ENCODE assay signal across 8 mouse cellular contexts in the genomic region with DNA sequence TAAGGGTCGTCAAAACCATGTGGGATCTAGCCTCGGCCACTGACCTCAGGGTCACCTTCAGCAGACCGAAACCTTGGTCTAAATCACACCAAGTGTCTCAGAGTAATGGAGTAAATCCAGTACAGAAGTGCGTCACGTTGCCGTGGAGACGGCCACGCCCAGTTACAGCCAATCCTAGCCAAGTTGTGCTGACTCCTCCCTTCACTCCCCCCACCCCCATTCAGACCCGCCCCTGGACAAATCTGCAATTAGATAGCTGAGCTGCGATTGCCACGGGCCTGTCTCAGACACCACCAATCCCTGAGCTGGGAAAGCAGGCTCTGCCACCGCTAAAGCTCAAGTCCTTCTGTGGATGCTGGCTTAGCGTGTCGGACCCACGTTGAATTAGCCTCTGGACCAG. TPM values are rescaled to one million over a fixed set of nuclear protein-coding genes. Genes with fewer than 3 reads are reported as not detected.
DNase-seq lines count a peak whose midpoint lies in the region; ATAC-seq and TF ChIP-seq lines count a peak whose summit lies in the region.

A gene (minus strand): TSS at position 121 of the 400 bp plus-strand sequence.

- TF ChIP-seq EP300 in lung, postnatal 0 days (IDR thresholded peaks at IDR 0.05): no peak

- H3K4me1 ChIP-seq in heart, embryonic 13.5 days: peaks cover 19% of the 10 kb centered on the region
- H3K4me1 ChIP-seq in embryonic facial prominence, embryonic 10.5 days: peaks cover 26% of the 10 kb centered on the region
- H3K4me1 ChIP-seq in hindbrain, embryonic 12.5 days: peaks cover 16% of the 10 kb centered on the region
- H3K4me1 ChIP-seq in lung, postnatal 0 days (ENCODE audit: insufficient read depth, low read depth, low read length): peaks cover 4% of the 10 kb centered on the region; the same call in 1 of the 2 replicates

- H3K4me3 ChIP-seq in heart, embryonic 13.5 days: peak within 1 kb of the TSS; percentile 24
- H3K4me3 ChIP-seq in embryonic facial prominence, embryonic 10.5 days: peak within 1 kb of the TSS; percentile 51
- peak within 1 kb of the TSS; percentile 17 for H3K4me3 ChIP-seq in hindbrain, embryonic 12.5 days
- no peak within 1 kb of the TSS for H3K4me3 ChIP-seq in lung, postnatal 0 days (ENCODE audit: low read depth, low read length)

- H3K27ac ChIP-seq in heart, embryonic 13.5 days (replicated peaks): no peak within 1 kb of the TSS
- H3K27ac ChIP-seq in embryonic facial prominence, embryonic 10.5 days (replicated peaks): peak within 1 kb of the TSS; percentile 30; the same call in 1 of the 2 replicates
- no peak within 1 kb of the TSS for H3K27ac ChIP-seq in hindbrain, embryonic 12.5 days
- no peak within 1 kb of the TSS for H3K27ac ChIP-seq in lung, postnatal 0 days (ENCODE audit: low read length)

- peak within 1 kb of the TSS; percentile 24 for H3K9ac ChIP-seq in heart, embryonic 13.5 days
- H3K9ac ChIP-seq in hindbrain, embryonic 12.5 days: no peak within 1 kb of the TSS
- no peak within 1 kb of the TSS for H3K9ac ChIP-seq in lung, postnatal 0 days (replicated peaks; ENCODE audit: low read depth)

- H3K36me3 ChIP-seq in heart, embryonic 13.5 days: no peaks in the 10 kb centered on the region
- H3K36me3 ChIP-seq in embryonic facial prominence, embryonic 10.5 days (replicated peaks): 0 out of 2 replicates have a peak, but pooled peaks cover 2% of the 10 kb centered on the region
- no peaks in the 10 kb centered on the region for H3K36me3 ChIP-seq in hindbrain, embryonic 12.5 days
- H3K36me3 ChIP-seq in lung, postnatal 0 days (ENCODE audit: insufficient read depth, low read length): no peaks in the 10 kb centered on the region

- no peak for TF ChIP-seq CTCF in lung, postnatal 0 days (IDR thresholded peaks at IDR 0.05)

- peaks cover 45% of the 10 kb centered on the region for H3K27me3 ChIP-seq in heart, embryonic 13.5 days (replicated peaks)
- peaks cover 36% of the 10 kb centered on the region for H3K27me3 ChIP-seq in embryonic facial prominence, embryonic 10.5 days (replicated peaks; ENCODE audit: low read depth, poor library complexity, severe bottlenecking)
- peaks cover 4% of the 10 kb centered on the region; the same call in 1 of the 2 replicates for H3K27me3 ChIP-seq in hindbrain, embryonic 12.5 days
- no peaks in the 10 kb centered on the region for H3K27me3 ChIP-seq in lung, postnatal 0 days (replicated peaks; ENCODE audit: insufficient read depth, low read length)

- no peaks in the 10 kb centered on the region for H3K9me3 ChIP-seq in heart, embryonic 13.5 days
- no peaks in the 10 kb centered on the region for H3K9me3 ChIP-seq in embryonic facial prominence, embryonic 10.5 days
- no peaks in the 10 kb centered on the region for H3K9me3 ChIP-seq in hindbrain, embryonic 12.5 days (replicated peaks)
- no peaks in the 10 kb centered on the region for H3K9me3 ChIP-seq in lung, postnatal 0 days (ENCODE audit: low read length)

- peak within 1 kb of the TSS; percentile 62 for H3K4me2 ChIP-seq in heart, embryonic 13.5 days
- peak within 1 kb of the TSS; percentile 54 for H3K4me2 ChIP-seq in hindbrain, embryonic 12.5 days (replicated peaks)
- peak within 1 kb of the TSS; percentile 42 for H3K4me2 ChIP-seq in lung, postnatal 0 days (replicated peaks; ENCODE audit: low read depth, low read length)

- no peak for DNase-seq in heart, adult 11 months
- DNase-seq in embryonic facial prominence, embryonic 10.5 days (ENCODE audit: low spot score): peak; percentile 91
- DNase-seq in layer of hippocampus, postnatal 14 days (ENCODE audit: low spot score in 2 of 2): peak; percentile 52 to 54
- peak; percentile 83 for DNase-seq in lung, postnatal 0 days (ENCODE audit: low spot score)
- peak; percentile 77 for DNase-seq in retina, embryonic 14.5 days (ENCODE audit: low spot score)
- DNase-seq in cerebellum, adult 9-10 months: no peak

- ATAC-seq in heart, embryonic 13.5 days (ENCODE audit: extremely low read depth, insufficient number of reproducible peaks, low FRiP score, low TSS enrichment): 0 out of 2 replicates have a peak, but pooled peaks have one; percentile 8
- peak; percentile 24 for ATAC-seq in hindbrain, embryonic 12.5 days (ENCODE audit: low FRiP score)
- ATAC-seq in lung, postnatal 0 days: peak; percentile 16; the same call in 1 of the 2 replicates

- 2% methylated on average over 15 of the region's 15 CpGs for WGBS in heart, embryonic 13.5 days
- WGBS in embryonic facial prominence, embryonic 10.5 days: 1% methylated on average over 15 of the region's 15 CpGs
- WGBS in hindbrain, embryonic 12.5 days: under 1% methylated on average over 15 of the region's 15 CpGs
- WGBS in lung, postnatal 0 days: 2% methylated on average over 15 of the region's 15 CpGs

RNA-seq across cellular contexts. Expression of the gene that starts here (rescaled TPM):
- 0.12 and 0.17 TPM in 2 replicates for polyA plus RNA-seq in heart, embryonic 13.5 days (2015; fragmentation: Nextera tagmentation; extraction: Ambion mirVana)
- 0.30 and 0.45 TPM in 2 replicates for polyA plus RNA-seq in embryonic facial prominence, embryonic 10.5 days (2016; fragmentation: Nextera tagmentation; extraction: Ambion mirVana)
- polyA plus RNA-seq in hindbrain, embryonic 12.5 days (2016; fragmentation: Nextera tagmentation; extraction: Ambion mirVana): 0.52 and 0.67 TPM in 2 replicates
- under 1 TPM; 0.19 to 0.25 TPM for total RNA-seq in layer of hippocampus, postnatal 14 days (2021)
- 0.50 and 0.57 TPM in 2 replicates for polyA plus RNA-seq in lung, postnatal 0 days (2015; fragmentation: Nextera tagmentation; extraction: Ambion mirVana)

Comparison
In these comparisons a context has a peak if more than half of its experiments do, and no peak if none do; other contexts are left out.
1. Peak in ATAC-seq, H3K4me3 ChIP-seq, H3K9ac ChIP-seq and H3K4me2 ChIP-seq in heart, embryonic 13.5 days; RNA of the gene not detected or under 1 TPM.
2. Peak in DNase-seq, H3K4me3 ChIP-seq and H3K27ac ChIP-seq in embryonic facial prominence, embryonic 10.5 days; RNA of the gene not detected or under 1 TPM.
3. Peak in ATAC-seq, H3K4me3 ChIP-seq and H3K4me2 ChIP-seq in hindbrain, embryonic 12.5 days; RNA of the gene not detected or under 1 TPM.
4. Peak in DNase-seq in layer of hippocampus, postnatal 14 days; RNA of the gene not detected or under 1 TPM.
5. Peak in DNase-seq, ATAC-seq and H3K4me2 ChIP-seq in lung, postnatal 0 days; RNA of the gene not detected or under 1 TPM.